Mouse (Mus musculus) heart, embryonic 14.5 days (tissue): ENCODE measurements at regions not wholly inside any gene's neighbourhood (a gene's known extent, or its start where the extent isn't known, plus 50 kb on each side); places are given as distances from the start of the nearest gene placed in this dataset.

Experiments used
- ATAC-seq: fragments of 200-750 bp; cut with Nextera tagmentation; 2 replicates; pipeline ENCODE4 v1.8.0; 2017; ENCODE audit warnings: low read depth, moderate TSS enrichment; ENCODE audit not compliant: insufficient number of reproducible peaks, insufficient read depth, low FRiP score
- H3K27ac ChIP-seq, 2 experiments: fragments of 200-500 bp in 1 of 2; fragments of 300-500 bp in 1 of 2; sonication (generic) in 1 of 2; replicated peaks in 1 of 2; 2 replicates each; pipeline ENCODE4 v1.5.1; 2012 to 2014; ENCODE audit warnings: low read depth in 2 of 2, low read length in 2 of 2, control low read depth in 1 of 2, mild to moderate bottlenecking in 1 of 2, mixed read lengths in 1 of 2; ENCODE audit not compliant: control insufficient read depth in 1 of 2, insufficient read depth in 1 of 2
- H3K27me3 ChIP-seq: fragments of 300-500 bp; sonication (generic); 2 replicates; pipeline ENCODE4 v1.6.1; 2014; ENCODE audit warnings: mild to moderate bottlenecking, low read length, control low read depth; ENCODE audit not compliant: control insufficient read depth, insufficient read depth
- H3K36me3 ChIP-seq: fragments of 300-500 bp; sonication (generic); 2 replicates; pipeline ENCODE4 v1.6.1; 2014; ENCODE audit warnings: mild to moderate bottlenecking, control low read depth, low read length, mixed read lengths; ENCODE audit not compliant: control insufficient read depth, insufficient read depth
- H3K4me1 ChIP-seq, 2 experiments: fragments of 200-500 bp in 1 of 2; fragments of 300-500 bp in 1 of 2; sonication (generic) in 1 of 2; 2 replicates each; pipeline ENCODE4 v1.6.1; 2012 to 2014; ENCODE audit warnings: low read length in 2 of 2, control low read depth in 1 of 2, mixed read lengths in 1 of 2; ENCODE audit not compliant: control insufficient read depth in 2 of 2, insufficient read depth in 2 of 2
- H3K4me2 ChIP-seq: fragments of 300-500 bp; sonication (generic); 2 replicates; pipeline ENCODE4 v1.6.1; 2014; ENCODE audit warnings: mild to moderate bottlenecking, low read length
- H3K4me3 ChIP-seq, 2 experiments: fragments of 200-500 bp in 1 of 2; fragments of 300-500 bp in 1 of 2; sonication (generic) in 1 of 2; 2 replicates each; pipeline ENCODE4 v1.5.1; 2012 to 2014; ENCODE audit warnings: low read length in 2 of 2, mild to moderate bottlenecking in 2 of 2, control low read depth in 1 of 2, low read depth in 1 of 2, moderate library complexity in 1 of 2; ENCODE audit not compliant: control insufficient read depth in 1 of 2, insufficient read depth in 1 of 2
- H3K9ac ChIP-seq: fragments of 300-500 bp; sonication (generic); 2 replicates; pipeline ENCODE4 v1.6.1; 2014; ENCODE audit warnings: mild to moderate bottlenecking, low read length
- H3K9me3 ChIP-seq: fragments of 300-500 bp; sonication (generic); 2 replicates; pipeline ENCODE4 v1.6.1; 2016; ENCODE audit warnings: low read length, control low read depth; ENCODE audit not compliant: control insufficient read depth
- WGBS: fragments of 180-500 bp; shearing (Covaris S2); extraction: QIAGEN DNeasy Blood & Tissue Kit; methylation state at CpG from one replicate; pipeline ENCODE4 v1.1.7; 2014; 5-methylcytosine and 5-hydroxymethylcytosine counted together

DNA sequence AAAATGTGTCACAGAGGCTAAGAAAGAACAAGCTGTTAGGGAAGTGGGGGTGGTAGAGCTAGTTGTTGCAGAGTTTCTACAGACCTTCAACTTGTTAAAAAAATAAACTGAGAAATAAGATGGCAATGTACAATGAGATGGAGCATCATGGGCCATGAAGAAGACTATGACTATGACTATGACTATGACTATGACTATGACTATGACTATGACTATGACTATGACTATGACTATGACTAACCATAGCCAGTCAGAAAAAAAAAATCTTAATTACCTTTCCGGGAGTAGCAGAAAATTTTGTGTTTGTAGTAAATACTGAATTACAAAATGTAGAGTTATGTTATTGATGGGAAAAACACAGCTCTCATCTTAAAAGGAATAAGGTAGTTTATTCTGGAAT is 203.2 kb downstream of the Calcrl start:
- H3K27me3 ChIP-seq: no peaks in the 10 kb centered on the region
- H3K4me3 ChIP-seq: no peak overlapping the region
- H3K36me3 ChIP-seq: no peaks in the 10 kb centered on the region
- H3K4me2 ChIP-seq: no peak overlapping the region
- H3K4me1 ChIP-seq: no peaks in the 10 kb centered on the region
- no peak for ATAC-seq
- no peak overlapping the region for H3K9ac ChIP-seq
- 91% methylated on average over 1 of the region's 1 CpGs for WGBS
- no peaks in the 10 kb centered on the region for H3K9me3 ChIP-seq
- H3K27ac ChIP-seq: no peak overlapping the region

DNA sequence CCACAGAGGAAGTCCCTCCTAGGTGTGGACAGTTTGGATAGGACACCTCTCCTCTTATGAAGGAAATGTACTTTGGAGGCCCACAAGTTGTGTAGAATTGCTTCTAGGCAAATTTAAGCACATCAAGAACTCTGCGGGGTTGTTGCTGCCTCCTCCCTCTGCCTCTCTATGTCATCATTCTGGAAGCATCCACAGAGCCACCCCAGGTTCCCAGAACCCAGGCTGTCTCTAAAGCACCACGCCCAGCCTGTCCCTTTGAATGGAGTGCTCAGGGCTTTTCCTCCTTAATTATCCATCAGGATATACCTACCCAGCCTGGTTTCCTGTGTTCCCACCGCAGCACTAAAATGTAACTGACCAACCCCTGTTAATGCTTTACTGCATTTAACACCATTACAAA is 195.4 kb downstream of the Calcrl start:
- ATAC-seq: no peak
- no peaks in the 10 kb centered on the region for H3K27me3 ChIP-seq
- H3K4me1 ChIP-seq: no peaks in the 10 kb centered on the region
- no peaks in the 10 kb centered on the region for H3K36me3 ChIP-seq
- H3K4me3 ChIP-seq: no peak overlapping the region
- WGBS: 69% methylated on average over 3 of the region's 3 CpGs
- H3K9ac ChIP-seq: no peak overlapping the region
- no peak overlapping the region for H3K4me2 ChIP-seq
- no peaks in the 10 kb centered on the region for H3K9me3 ChIP-seq
- no peak overlapping the region for H3K27ac ChIP-seq

DNA sequence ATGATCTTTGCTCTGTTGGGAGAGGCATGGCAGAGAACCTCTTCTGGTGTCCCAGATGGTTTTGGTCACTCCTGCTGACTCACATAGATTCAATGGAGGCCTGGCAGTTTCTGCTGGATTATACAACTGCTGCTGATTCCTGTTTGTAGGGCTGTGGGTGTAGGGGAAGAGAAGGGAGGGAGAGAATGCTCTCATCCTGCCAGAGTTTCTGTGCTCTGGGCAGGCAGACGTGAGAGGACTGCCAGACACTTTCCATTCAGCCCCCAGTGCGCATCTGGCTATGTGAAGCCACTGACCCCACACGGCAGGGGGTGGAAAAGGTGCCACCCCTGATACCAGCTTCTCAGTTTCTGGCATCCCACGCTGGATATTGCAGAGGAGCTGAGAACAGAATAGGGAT is 189.6 kb downstream of the Calcrl start:
- Histone ChIP-seq H3K4me1 (no peaks in the 10 kb centered on the region), H3K27ac (no peak overlapping the region), H3K4me2 (no peak overlapping the region), H3K27me3 (no peaks in the 10 kb centered on the region), H3K4me3 (no peak overlapping the region), H3K9me3 (no peaks in the 10 kb centered on the region), H3K36me3 (no peaks in the 10 kb centered on the region), H3K9ac (no peak overlapping the region)
- no peak for ATAC-seq
- WGBS: 73% methylated on average over 4 of the region's 4 CpGs

DNA sequence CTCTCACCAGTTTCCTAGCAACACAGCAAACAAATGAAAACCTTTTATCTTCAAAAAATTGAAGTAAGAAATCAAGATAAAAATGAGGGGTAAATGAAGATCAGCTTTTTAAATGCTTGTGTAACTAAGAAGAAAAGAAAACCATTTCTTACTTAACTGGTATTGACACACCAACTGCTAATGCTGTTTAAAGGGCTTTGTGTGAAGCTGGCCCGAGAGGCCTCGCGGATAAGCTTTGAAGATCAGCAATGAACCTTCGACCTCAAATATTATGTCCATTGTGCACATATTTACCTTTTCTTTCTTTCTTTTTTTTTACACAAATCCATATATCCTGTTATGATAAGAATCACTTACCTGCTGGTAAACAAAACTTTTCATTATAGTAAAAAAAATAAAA is 184.0 kb downstream of the Calcrl start:
- WGBS: 72% methylated on average over 4 of the region's 4 CpGs
- no peaks in the 10 kb centered on the region for H3K27me3 ChIP-seq
- H3K9me3 ChIP-seq: no peaks in the 10 kb centered on the region
- no peak overlapping the region for H3K9ac ChIP-seq
- no peaks in the 10 kb centered on the region for H3K4me1 ChIP-seq
- no peak for ATAC-seq
- no peak overlapping the region for H3K27ac ChIP-seq
- no peaks in the 10 kb centered on the region for H3K36me3 ChIP-seq
- H3K4me3 ChIP-seq: no peak overlapping the region
- no peak overlapping the region for H3K4me2 ChIP-seq

DNA sequence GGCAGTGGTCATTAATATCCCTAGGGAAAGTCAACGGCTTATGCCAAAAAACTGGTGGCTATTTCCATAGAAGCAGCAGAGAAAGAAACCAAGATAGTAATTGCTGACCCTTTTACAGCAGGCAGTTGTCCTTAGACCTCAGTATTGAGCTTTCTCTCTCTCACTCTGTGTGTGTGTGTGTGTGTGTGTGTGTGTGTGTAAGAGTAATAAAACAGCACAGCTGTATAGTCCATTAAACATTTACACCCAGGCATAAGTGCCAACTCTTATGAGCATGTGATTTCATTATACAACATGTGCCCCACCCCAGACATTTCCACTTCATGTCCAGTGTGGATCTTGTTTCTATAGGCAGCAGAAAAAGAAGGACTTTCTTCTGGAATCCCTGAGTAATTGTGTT is 183.2 kb downstream of the Calcrl start:
- Histone ChIP-seq H3K9me3 (no peaks in the 10 kb centered on the region), H3K4me1 (no peaks in the 10 kb centered on the region), H3K27ac (no peak overlapping the region), H3K27me3 (no peaks in the 10 kb centered on the region), H3K4me2 (no peak overlapping the region), H3K36me3 (no peaks in the 10 kb centered on the region), H3K4me3 (no peak overlapping the region), H3K9ac (no peak overlapping the region)
- ATAC-seq: no peak
- WGBS: 63% methylated on average over 1 of the region's 1 CpGs

DNA sequence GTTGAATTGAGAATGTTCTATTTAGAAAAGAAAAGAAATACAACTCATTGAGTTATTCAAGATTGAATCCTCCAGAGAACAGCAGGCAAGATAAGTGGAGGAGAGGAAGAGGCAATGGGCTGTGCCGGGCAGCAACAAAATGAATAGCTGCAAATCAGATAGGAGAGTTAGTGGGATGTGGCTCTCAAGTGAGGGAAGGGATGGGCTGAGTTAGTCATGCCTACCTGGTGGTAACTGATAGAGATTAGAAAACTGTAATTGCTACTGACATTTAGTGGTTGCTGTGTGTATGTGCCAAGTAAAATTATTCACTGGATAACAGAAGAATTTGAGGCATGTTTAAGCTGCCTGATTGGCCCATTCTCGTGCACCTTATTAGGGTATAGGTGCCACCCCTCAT is 179.3 kb downstream of the Calcrl start:
- 0 out of 4 replicates have a peak, but pooled peaks cover 0 to 6% of the 10 kb centered on the region in 2 experiments for H3K4me1 ChIP-seq
- no peaks in the 10 kb centered on the region for H3K36me3 ChIP-seq
- H3K9ac ChIP-seq: no peak overlapping the region
- no peaks in the 10 kb centered on the region for H3K9me3 ChIP-seq
- no peak overlapping the region for H3K4me3 ChIP-seq
- H3K4me2 ChIP-seq: no peak overlapping the region
- H3K27me3 ChIP-seq: no peaks in the 10 kb centered on the region
- WGBS: 44% methylated on average over 2 of the region's 2 CpGs
- ATAC-seq: no peak
- no peak overlapping the region for H3K27ac ChIP-seq

DNA sequence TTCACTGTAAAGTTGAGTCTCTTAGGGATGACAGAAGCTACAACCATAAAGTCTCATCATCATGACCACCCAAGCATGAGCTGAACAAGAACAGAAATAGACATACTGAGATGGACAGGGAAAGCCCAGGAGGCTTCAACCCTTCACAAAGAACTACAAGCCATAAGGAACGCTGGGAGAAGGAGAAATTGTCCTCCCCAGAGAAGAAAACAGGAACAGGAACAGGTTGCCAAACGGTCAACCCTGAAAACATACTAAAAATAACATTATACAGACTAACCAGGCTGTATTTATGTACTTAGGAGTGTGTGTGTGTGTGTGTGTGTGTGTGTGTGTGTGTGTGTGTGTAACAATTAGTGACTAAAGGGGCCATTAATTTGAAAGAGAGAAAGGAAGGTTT is 178.6 kb downstream of the Calcrl start:
- no peaks in the 10 kb centered on the region for H3K36me3 ChIP-seq
- no peaks in the 10 kb centered on the region for H3K27me3 ChIP-seq
- no peak overlapping the region for H3K9ac ChIP-seq
- H3K27ac ChIP-seq: no peak overlapping the region
- ATAC-seq: no peak
- 0 out of 4 replicates have a peak, but pooled peaks cover 0 to 6% of the 10 kb centered on the region in 2 experiments for H3K4me1 ChIP-seq
- H3K9me3 ChIP-seq: no peaks in the 10 kb centered on the region
- no peak overlapping the region for H3K4me2 ChIP-seq
- WGBS: 47% methylated on average over 2 of the region's 2 CpGs
- no peak overlapping the region for H3K4me3 ChIP-seq

DNA sequence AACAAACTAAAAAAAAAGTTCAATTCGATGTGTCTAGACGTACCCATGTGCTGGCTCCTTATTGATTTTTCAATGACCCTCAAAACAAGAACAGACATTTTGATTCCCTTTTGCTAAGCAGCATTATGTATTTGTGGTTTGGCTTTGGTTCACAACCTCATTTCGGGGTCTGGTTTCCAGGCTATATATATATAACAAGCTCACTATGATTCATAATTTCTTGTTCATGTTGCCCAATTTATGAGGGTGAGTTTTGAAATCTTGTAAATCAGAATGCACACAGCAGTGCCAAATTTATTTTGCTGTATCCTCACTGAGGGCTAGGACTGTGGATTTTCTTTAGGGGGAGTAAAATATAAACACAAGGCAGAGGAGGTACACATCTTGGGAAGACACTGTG is 177.0 kb downstream of the Calcrl start:
- H3K4me3 ChIP-seq: no peak overlapping the region
- no peak overlapping the region for H3K27ac ChIP-seq
- H3K9me3 ChIP-seq: no peaks in the 10 kb centered on the region
- 0 out of 4 replicates have a peak, but pooled peaks cover 0 to 6% of the 10 kb centered on the region in 2 experiments for H3K4me1 ChIP-seq
- H3K4me2 ChIP-seq: no peak overlapping the region
- no peaks in the 10 kb centered on the region for H3K27me3 ChIP-seq
- H3K9ac ChIP-seq: no peak overlapping the region
- ATAC-seq: no peak
- H3K36me3 ChIP-seq: no peaks in the 10 kb centered on the region
- 86% methylated on average over 3 of the region's 3 CpGs for WGBS
